Mouse (Mus musculus): ENCODE measurements at regions not wholly inside any gene's neighbourhood (a gene's known extent, or its start where the extent isn't known, plus 50 kb on each side); places are given as distances from the start of the nearest gene placed in this dataset.

- TF ChIP-seq CTCF (IDR thresholded peaks at IDR 0.05; ENCODE audit: insufficient read depth, low read length) (no peak), POLR2A (IDR thresholded peaks at IDR 0.05; ENCODE audit: borderline replicate concordance, extremely low read depth, low read depth, low read length) (no peak)
Measured at GRCm38 (mm10) chr12:70541432-70541831, 88.5 kb downstream of the Tmx1 start.
